Comparison of ENCODE assay signal across 12 mouse cellular contexts in the genomic region with DNA sequence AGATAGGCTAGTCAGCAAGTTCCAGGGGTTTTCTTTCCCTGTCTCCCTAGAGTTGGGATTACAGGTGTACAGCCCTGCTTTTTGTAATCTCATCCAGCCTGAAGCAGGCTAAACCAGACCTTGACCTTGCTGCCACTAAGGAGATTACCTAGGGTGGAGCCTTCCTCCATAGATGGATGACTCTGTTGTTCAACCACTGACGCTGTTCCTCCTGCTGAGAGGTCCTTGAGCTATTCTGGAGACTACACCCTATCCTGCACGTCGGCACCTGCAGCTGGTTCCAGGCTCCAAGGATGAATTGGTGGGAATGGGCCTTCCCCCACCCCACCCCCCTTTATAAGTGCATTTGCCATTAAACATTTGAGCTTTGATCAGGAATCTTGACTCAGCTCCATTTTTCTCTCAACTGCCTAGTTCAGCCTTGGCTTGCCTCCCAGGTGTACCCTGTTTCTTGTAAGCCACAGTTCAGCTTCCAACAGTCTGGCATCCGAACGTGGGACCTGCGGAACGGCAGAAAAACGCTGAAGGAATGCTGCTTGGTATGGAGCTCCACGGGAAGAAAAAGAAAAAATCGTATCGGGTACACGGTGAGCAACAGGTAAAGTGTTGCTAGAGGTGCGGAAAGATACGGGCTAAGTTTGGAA.
DNase-seq lines count a peak whose midpoint lies in the region; ATAC-seq and TF ChIP-seq lines count a peak whose summit lies in the region.
"Had no signal": no experiment of that assay in that cellular context is flagged by ENCODE, and none has a peak within 500 bp of the region (broad histone marks: within the 10 kb centered on the region; RNA-seq: fewer than 3 reads in every experiment).

No protein-coding gene starts in this region.

- peak overlapping the region; percentile 48 for H3K4me2 ChIP-seq in heart, embryonic 11.5 days
- peak overlapping the region; percentile 28 for H3K4me2 ChIP-seq in limb, embryonic 12.5 days
- peak overlapping the region; percentile 24; the same call in 1 of the 2 replicates for H3K4me2 ChIP-seq in embryonic facial prominence, embryonic 14.5 days (ENCODE audit: low read depth, low read length)

- ATAC-seq in heart, embryonic 11.5 days (replicated peaks; ENCODE audit: insufficient number of reproducible peaks, low FRiP score, low TSS enrichment) = no peak
- no peak for ATAC-seq in limb, embryonic 12.5 days (ENCODE audit: insufficient number of reproducible peaks, insufficient read depth, low FRiP score, low TSS enrichment, low read depth)
- no peak for ATAC-seq in embryonic facial prominence, embryonic 14.5 days (ENCODE audit: low read depth)

- H3K27ac ChIP-seq in heart, embryonic 11.5 days (ENCODE audit: low read depth, low read length) = no peak overlapping the region
- H3K27ac ChIP-seq in limb, embryonic 12.5 days = no peak overlapping the region
- no peak overlapping the region for H3K27ac ChIP-seq in limb, embryonic 10.5 days
- H3K27ac ChIP-seq in embryonic facial prominence, embryonic 14.5 days (replicated peaks; ENCODE audit: low read depth, low read length) = no peak overlapping the region

- H3K4me1 ChIP-seq in heart, embryonic 11.5 days (ENCODE audit: control insufficient read depth, insufficient read depth, low read length) = no peaks in the 10 kb centered on the region
- H3K4me1 ChIP-seq in limb, embryonic 12.5 days (replicated peaks) = no peaks in the 10 kb centered on the region
- H3K4me1 ChIP-seq in limb, embryonic 10.5 days = no peaks in the 10 kb centered on the region
- peaks cover 16% of the 10 kb centered on the region for H3K4me1 ChIP-seq in E14TG2a.4 (replicated peaks; ENCODE audit: low read depth, low read length)
- H3K4me1 ChIP-seq in embryonic facial prominence, embryonic 14.5 days (ENCODE audit: control insufficient read depth, insufficient read depth, low read length) = no peaks in the 10 kb centered on the region

- TF ChIP-seq CTCF in E14TG2a.4 (conservative IDR thresholded peaks at IDR 0.05; ENCODE audit: low read length) = no peak

- no peak for DNase-seq in heart, adult 8-10 months (ENCODE audit: low spot score)
- DNase-seq in limb, embryonic 10.5 days (ENCODE audit: low spot score) = no peak
- peak; percentile 54 for DNase-seq in embryonic facial prominence, embryonic 14.5 days (ENCODE audit: low spot score)
- no peak for DNase-seq in layer of hippocampus, postnatal 25 days (ENCODE audit: extremely low spot score in 1 of 2, low spot score in 1 of 2)
- DNase-seq in adrenal gland, postnatal 4 days (ENCODE audit: low spot score in 2 of 2) = no peak
- DNase-seq: adrenal gland, postnatal 36 days; cerebellum, adult 8-10 months; kidney, postnatal 36 days; thymus, postnatal 25 days had no signal

- WGBS in heart, embryonic 11.5 days (ENCODE audit: insufficient replicate concordance) = 33% methylated on average over 14 of the region's 14 CpGs
- WGBS in limb, embryonic 12.5 days = 46% methylated on average over 14 of the region's 14 CpGs
- WGBS in limb, embryonic 10.5 days = 47% methylated on average over 14 of the region's 14 CpGs
- 27% methylated on average over 14 of the region's 14 CpGs for WGBS in embryonic facial prominence, embryonic 14.5 days

- no peaks in the 10 kb centered on the region for H3K27me3 ChIP-seq in heart, embryonic 11.5 days (ENCODE audit: control insufficient read depth, insufficient read depth, low read length)
- no peaks in the 10 kb centered on the region; the same call in 1 of the 2 replicates for H3K27me3 ChIP-seq in limb, embryonic 12.5 days
- no peaks in the 10 kb centered on the region for H3K27me3 ChIP-seq in limb, embryonic 10.5 days (ENCODE audit: low read depth, poor library complexity, severe bottlenecking)
- no peaks in the 10 kb centered on the region for H3K27me3 ChIP-seq in E14TG2a.4 (ENCODE audit: insufficient read depth, low read length)
- no peaks in the 10 kb centered on the region for H3K27me3 ChIP-seq in embryonic facial prominence, embryonic 14.5 days (replicated peaks; ENCODE audit: control insufficient read depth, insufficient read depth, low read length)

- no peak overlapping the region for H3K9ac ChIP-seq in heart, embryonic 11.5 days (ENCODE audit: low read depth, low read length)
- no peak overlapping the region for H3K9ac ChIP-seq in limb, embryonic 12.5 days (replicated peaks)
- no peak overlapping the region for H3K9ac ChIP-seq in embryonic facial prominence, embryonic 14.5 days (ENCODE audit: low read depth, low read length)

- H3K36me3 ChIP-seq in heart, embryonic 11.5 days (ENCODE audit: control insufficient read depth, insufficient read depth, low read length) = no peaks in the 10 kb centered on the region
- no peaks in the 10 kb centered on the region for H3K36me3 ChIP-seq in limb, embryonic 12.5 days
- H3K36me3 ChIP-seq in limb, embryonic 10.5 days = no peaks in the 10 kb centered on the region
- peaks cover 8% of the 10 kb centered on the region for H3K36me3 ChIP-seq in E14TG2a.4 (ENCODE audit: insufficient read depth, low read length)
- no peaks in the 10 kb centered on the region for H3K36me3 ChIP-seq in embryonic facial prominence, embryonic 14.5 days (ENCODE audit: control insufficient read depth, insufficient read depth, low read length)

- H3K4me3 ChIP-seq in heart, embryonic 11.5 days (ENCODE audit: low read depth, low read length) = no peak overlapping the region
- H3K4me3 ChIP-seq in limb, embryonic 12.5 days (replicated peaks) = no peak overlapping the region
- no peak overlapping the region for H3K4me3 ChIP-seq in limb, embryonic 10.5 days
- H3K4me3 ChIP-seq in E14TG2a.4 (replicated peaks; ENCODE audit: low read length) = peak overlapping the region; percentile 67
- H3K4me3 ChIP-seq in embryonic facial prominence, embryonic 14.5 days (ENCODE audit: low read depth, low read length) = no peak overlapping the region

- no peaks in the 10 kb centered on the region for H3K9me3 ChIP-seq in heart, embryonic 11.5 days (replicated peaks; ENCODE audit: control insufficient read depth, low read length)
- no peaks in the 10 kb centered on the region for H3K9me3 ChIP-seq in limb, embryonic 12.5 days
- H3K9me3 ChIP-seq in limb, embryonic 10.5 days (replicated peaks) = no peaks in the 10 kb centered on the region
- peaks cover 33% of the 10 kb centered on the region for H3K9me3 ChIP-seq in E14TG2a.4 (ENCODE audit: low read length)
- no peaks in the 10 kb centered on the region for H3K9me3 ChIP-seq in embryonic facial prominence, embryonic 14.5 days (ENCODE audit: control insufficient read depth, low read length)
